Comparison of ENCODE assay signal across 23 mouse cellular contexts in genomic region chr9:123688227-123688626, GRCm38 (mm10). TPM values are rescaled to one million over a fixed set of nuclear protein-coding genes. Genes with fewer than 3 reads are reported as not detected.
A peak's percentile ranks its signal among the peaks of the same experiment; 100 is the strongest.
DNase-seq lines count a peak whose midpoint lies in the region; ATAC-seq lines count a peak whose summit lies in the region.
"Had no signal": no experiment of that assay in that cellular context is flagged by ENCODE, and none has a peak within 500 bp of the region (broad histone marks: within the 10 kb centered on the region; RNA-seq: fewer than 3 reads in every experiment).

No protein-coding gene starts in this region.

- H3K9ac ChIP-seq in heart, embryonic 12.5 days: no peak overlapping the region
- H3K9ac ChIP-seq: embryonic facial prominence, embryonic 12.5 days; forebrain, embryonic 13.5 days; forebrain, embryonic 15.5 days; forebrain, postnatal 0 days had no signal

- no peak overlapping the region for H3K27ac ChIP-seq in heart, embryonic 12.5 days (ENCODE audit: poor library complexity, severe bottlenecking)
- H3K27ac ChIP-seq: embryonic facial prominence, embryonic 10.5 days; embryonic facial prominence, embryonic 12.5 days; forebrain, embryonic 13.5 days; forebrain, embryonic 15.5 days had no signal

- H3K4me2 ChIP-seq in heart, embryonic 12.5 days: no peak overlapping the region
- H3K4me2 ChIP-seq: embryonic facial prominence, embryonic 12.5 days; forebrain, embryonic 13.5 days; forebrain, embryonic 15.5 days had no signal

- no peaks in the 10 kb centered on the region for H3K9me3 ChIP-seq in heart, embryonic 12.5 days (replicated peaks)
- H3K9me3 ChIP-seq: embryonic facial prominence, embryonic 10.5 days; embryonic facial prominence, embryonic 12.5 days; forebrain, embryonic 13.5 days; forebrain, embryonic 15.5 days had no signal

- H3K4me1 ChIP-seq in heart, embryonic 12.5 days (replicated peaks): no peaks in the 10 kb centered on the region
- H3K4me1 ChIP-seq: embryonic facial prominence, embryonic 10.5 days; embryonic facial prominence, embryonic 12.5 days; forebrain, embryonic 13.5 days; forebrain, embryonic 15.5 days had no signal

- H3K27me3 ChIP-seq in heart, embryonic 12.5 days (replicated peaks): peaks cover 7% of the 10 kb centered on the region; the same call in 1 of the 2 replicates
- H3K27me3 ChIP-seq: embryonic facial prominence, embryonic 12.5 days; forebrain, embryonic 13.5 days; forebrain, embryonic 15.5 days had no signal

- no peak for ATAC-seq in heart, embryonic 12.5 days (ENCODE audit: insufficient number of reproducible peaks, low FRiP score)
- peak; percentile 74 for ATAC-seq in megakaryocyte progenitor cell, adult 5-6 weeks (replicated peaks; ENCODE audit: poor library complexity)
- ATAC-seq: forebrain, embryonic 13.5 days; forebrain, embryonic 15.5 days; forebrain, postnatal 0 days had no signal

- 46% methylated on average over 1 of the region's 1 CpGs for WGBS in heart, embryonic 12.5 days

- peaks cover 12% of the 10 kb centered on the region for H3K36me3 ChIP-seq in heart, embryonic 12.5 days

- peak; percentile 61 for DNase-seq in heart, adult 11 months
- DNase-seq in 416B (ENCODE audit: low read depth): peak; percentile 93
- DNase-seq in MEL-GATA-1-ER (ENCODE audit: extremely low read depth, low read depth): peak; percentile 37
- DNase-seq in spleen, postnatal 4 days (ENCODE audit: low spot score in 2 of 2): no peak
- no peak for DNase-seq in cerebellum, adult 11 months
- no peak for DNase-seq in kidney, postnatal 10 days
- DNase-seq: adrenal gland, adult 2 months; adrenal gland, postnatal 10 days; adrenal gland, postnatal 25 days; cerebellum, adult 11-12 months; cerebellum, adult 2 months; cerebellum, adult 9-10 months; cerebellum, postnatal 10 days; cerebellum, postnatal 25 days; forebrain, postnatal 0 days had no signal

- H3K4me3 ChIP-seq in heart, embryonic 12.5 days: no peak overlapping the region
- H3K4me3 ChIP-seq: embryonic facial prominence, embryonic 10.5 days; embryonic facial prominence, embryonic 12.5 days; forebrain, embryonic 13.5 days; forebrain, embryonic 15.5 days had no signal

RNA-seq across cellular contexts. Expression of gene Slc6a20a, which starts 9.5 kb away (rescaled TPM):
- 0.09 TPM in 1 of 2 replicates, not detected in the other for polyA plus RNA-seq in heart, embryonic 12.5 days (2016; fragmentation: Nextera tagmentation; extraction: Ambion mirVana)
- total RNA-seq in megakaryocyte progenitor cell, adult 5-6 weeks (2015): 0.32 and 1.1 TPM in 2 replicates
- 1.8 TPM in 1 of 2 replicates, not detected in the other for total RNA-seq in megakaryocyte progenitor cell, adult 5-6 weeks (2017)
- total RNA-seq: adrenal gland, postnatal 25 days had no signal
- polyA plus RNA-seq: C2C12 had no signal

RNA-seq across cellular contexts. Expression of gene Ccr9, which starts 10.0 kb away (rescaled TPM):
- polyA plus RNA-seq in heart, embryonic 12.5 days (2016; fragmentation: Nextera tagmentation; extraction: Ambion mirVana): 0.05 and 0.11 TPM in 2 replicates
- total RNA-seq in megakaryocyte progenitor cell, adult 5-6 weeks (2015): 0.05 and 0.52 TPM in 2 replicates
- 0.21 and 0.57 TPM in 2 replicates for total RNA-seq in megakaryocyte progenitor cell, adult 5-6 weeks (2017)
- total RNA-seq: adrenal gland, adult 2 months; adrenal gland, postnatal 25 days; ES-E14 had no signal

RNA-seq across cellular contexts. Expression of gene Lztfl1, which starts 29.3 kb away (rescaled TPM):
- polyA plus RNA-seq in heart, embryonic 12.5 days (2016; fragmentation: Nextera tagmentation; extraction: Ambion mirVana): 33.7 and 35.1 TPM in 2 replicates
- total RNA-seq in megakaryocyte progenitor cell, adult 5-6 weeks (2015): 38.1 and 44.1 TPM in 2 replicates
- total RNA-seq in megakaryocyte progenitor cell, adult 5-6 weeks (2017): 33.5 and 41.1 TPM in 2 replicates

RNA-seq across cellular contexts. Expression of gene Slc6a20b, which starts 55.9 kb away (rescaled TPM):
- polyA plus RNA-seq in heart, embryonic 12.5 days (2016; fragmentation: Nextera tagmentation; extraction: Ambion mirVana): 0.09 and 0.18 TPM in 2 replicates
- not detected in 2 replicates for total RNA-seq in megakaryocyte progenitor cell, adult 5-6 weeks (2015)
- 0.34 and 0.62 TPM in 2 replicates for total RNA-seq in megakaryocyte progenitor cell, adult 5-6 weeks (2017)
- total RNA-seq: adrenal gland, postnatal 25 days had no signal
- polyA plus RNA-seq: adrenal gland, adult 2 months had no signal

Comparison
In these comparisons a context has a peak if more than half of its experiments do, and no peak if none do; other contexts are left out.
1. DNase-seq: peak in heart, adult 11 months (single experiment), 416B (single experiment) and MEL-GATA-1-ER (single experiment); none in spleen, postnatal 4 days (0 of 2), cerebellum, adult 11 months (single experiment) and kidney, postnatal 10 days (single experiment).